In the genomic region with DNA sequence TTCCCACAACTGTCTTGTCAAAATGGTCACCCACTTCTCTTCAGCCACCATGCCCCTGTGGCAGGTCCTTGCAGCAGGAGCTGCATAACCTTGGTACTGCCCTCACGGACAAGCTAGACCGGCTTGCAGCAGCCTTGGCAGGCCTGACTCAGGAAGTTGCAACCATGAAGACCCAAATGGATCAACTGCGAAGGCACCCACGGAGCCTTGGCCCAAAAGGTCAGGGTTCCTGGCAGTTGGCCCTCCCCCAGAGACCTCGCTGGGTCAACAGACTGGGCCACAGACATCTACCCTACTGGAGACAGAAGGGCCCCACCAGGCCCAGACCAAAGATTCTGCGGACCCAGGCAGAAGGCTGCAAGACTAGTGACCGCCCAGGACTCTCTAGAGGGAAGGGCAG, we compare ENCODE assay signal across 21 mouse cellular contexts. TPM values are rescaled to one million over a fixed set of nuclear protein-coding genes. Genes with fewer than 3 reads are reported as not detected.
A peak's percentile ranks its signal among the peaks of the same experiment; 100 is the strongest.
DNase-seq lines count a peak whose midpoint lies in the region; ATAC-seq and TF ChIP-seq lines count a peak whose summit lies in the region.
"Had no signal": no experiment of that assay in that cellular context is flagged by ENCODE, and none has a peak within 500 bp of the region (broad histone marks: within the 10 kb centered on the region; RNA-seq: fewer than 3 reads in every experiment).

No protein-coding gene starts in this region.

- H3K4me2 ChIP-seq in kidney, embryonic 15.5 days = no peak overlapping the region
- no peak overlapping the region for H3K4me2 ChIP-seq in hindbrain, embryonic 14.5 days (replicated peaks)
- H3K4me2 ChIP-seq: embryonic facial prominence, embryonic 15.5 days; heart, embryonic 15.5 days; hindbrain, embryonic 15.5 days; midbrain, embryonic 13.5 days; neural tube, embryonic 12.5 days had no signal

- H3K9ac ChIP-seq in kidney, embryonic 15.5 days = no peak overlapping the region
- no peak overlapping the region for H3K9ac ChIP-seq in hindbrain, embryonic 14.5 days
- H3K9ac ChIP-seq: embryonic facial prominence, embryonic 15.5 days; heart, embryonic 15.5 days; hindbrain, embryonic 15.5 days; midbrain, embryonic 13.5 days; neural tube, embryonic 12.5 days had no signal

- H3K36me3 ChIP-seq in kidney, adult 2 months (ENCODE audit: control insufficient read depth, insufficient read depth, low read length) = no peaks in the 10 kb centered on the region; the same call in 1 of the 2 replicates
- H3K36me3 ChIP-seq in kidney, embryonic 15.5 days = peaks cover 74% of the 10 kb centered on the region
- peaks cover 84% of the 10 kb centered on the region for H3K36me3 ChIP-seq in hindbrain, embryonic 14.5 days (replicated peaks; ENCODE audit: control insufficient read depth, insufficient read depth)

- no peak for ATAC-seq in kidney, embryonic 15.5 days (replicated peaks; ENCODE audit: low FRiP score)
- no peak for ATAC-seq in hindbrain, embryonic 14.5 days (ENCODE audit: low FRiP score)
- ATAC-seq: forebrain, embryonic 14.5 days; midbrain, embryonic 13.5 days had no signal

- 70% methylated on average over 7 of the region's 7 CpGs for WGBS in kidney, adult 2 months
- 86% methylated on average over 7 of the region's 7 CpGs for WGBS in kidney, embryonic 15.5 days
- WGBS in hindbrain, embryonic 14.5 days = 95% methylated on average over 7 of the region's 7 CpGs

- no peak overlapping the region for H3K4me3 ChIP-seq in kidney, adult 2 months (ENCODE audit: insufficient read depth, low read depth, low read length)
- no peak overlapping the region for H3K4me3 ChIP-seq in kidney, embryonic 15.5 days (replicated peaks)
- no peak overlapping the region for H3K4me3 ChIP-seq in hindbrain, embryonic 14.5 days (replicated peaks; ENCODE audit: low read length)
- H3K4me3 ChIP-seq: embryonic facial prominence, embryonic 15.5 days; heart, embryonic 15.5 days; hindbrain, embryonic 15.5 days; midbrain, embryonic 13.5 days; neural tube, embryonic 12.5 days had no signal

- peak; percentile 29 for DNase-seq in cerebellum, adult 11-12 months
- DNase-seq in cerebellum, adult 9-10 months = no peak
- peak; percentile 47 for DNase-seq in kidney, adult 2 months
- DNase-seq in ovary, postnatal 36 days (ENCODE audit: low spot score) = peak; percentile 54
- no peak for DNase-seq in ovary, postnatal 10 days (ENCODE audit: low spot score)
- DNase-seq in adrenal gland, postnatal 25 days = peak; percentile 79
- DNase-seq in hindbrain, embryonic 14.5 days (ENCODE audit: low spot score) = no peak
- DNase-seq: cerebellum, adult 9-11 months; heart, postnatal 36 days; lung, adult 18-20 months; lung, postnatal 14 days had no signal

- TF ChIP-seq POLR2A in kidney, adult 2 months (IDR thresholded peaks at IDR 0.05; ENCODE audit: low read depth, low read length) = no peak

- H3K4me1 ChIP-seq in kidney, adult 2 months (ENCODE audit: control insufficient read depth, insufficient read depth, low read length) = peaks cover 6% of the 10 kb centered on the region; the same call in 1 of the 2 replicates
- H3K4me1 ChIP-seq in kidney, embryonic 15.5 days = 0 out of 2 replicates have a peak, but pooled peaks cover 3% of the 10 kb centered on the region
- no peaks in the 10 kb centered on the region for H3K4me1 ChIP-seq in hindbrain, embryonic 14.5 days (replicated peaks; ENCODE audit: control insufficient read depth, insufficient read depth, low read length)
- H3K4me1 ChIP-seq: hindbrain, embryonic 15.5 days had no signal

- no peak for TF ChIP-seq CTCF in kidney, adult 2 months (conservative IDR thresholded peaks at IDR 0.05; ENCODE audit: insufficient read depth, insufficient read length, low read depth, low read length)

- H3K9me3 ChIP-seq in kidney, embryonic 15.5 days (replicated peaks) = no peaks in the 10 kb centered on the region
- no peaks in the 10 kb centered on the region for H3K9me3 ChIP-seq in hindbrain, embryonic 14.5 days (ENCODE audit: control insufficient read depth, low read length)
- H3K9me3 ChIP-seq: embryonic facial prominence, embryonic 15.5 days; heart, embryonic 15.5 days; hindbrain, embryonic 15.5 days; midbrain, embryonic 13.5 days; neural tube, embryonic 12.5 days had no signal

- H3K27me3 ChIP-seq in kidney, adult 2 months (replicated peaks; ENCODE audit: control insufficient read depth, insufficient read depth, low read length) = no peaks in the 10 kb centered on the region
- H3K27me3 ChIP-seq in kidney, embryonic 15.5 days = no peaks in the 10 kb centered on the region
- H3K27me3 ChIP-seq in hindbrain, embryonic 14.5 days (ENCODE audit: control insufficient read depth, insufficient read depth, low read length) = no peaks in the 10 kb centered on the region
- H3K27me3 ChIP-seq: embryonic facial prominence, embryonic 15.5 days; heart, embryonic 15.5 days; hindbrain, embryonic 15.5 days; midbrain, embryonic 13.5 days; neural tube, embryonic 12.5 days had no signal

- H3K27ac ChIP-seq in kidney, adult 2 months (ENCODE audit: insufficient read depth, low read depth, low read length) = no peak overlapping the region
- no peak overlapping the region for H3K27ac ChIP-seq in kidney, embryonic 15.5 days
- no peak overlapping the region for H3K27ac ChIP-seq in hindbrain, embryonic 14.5 days
- H3K27ac ChIP-seq: embryonic facial prominence, embryonic 15.5 days; heart, embryonic 15.5 days; hindbrain, embryonic 15.5 days; kidney, postnatal 0 days; midbrain, embryonic 13.5 days; neural tube, embryonic 12.5 days had no signal

RNA-seq across cellular contexts. Expression of gene Krba1, which starts 20.2 kb away (rescaled TPM):
- 16.7 and 22.1 TPM in 2 replicates for polyA plus RNA-seq in kidney, adult 2 months (2012; rRNA removed)
- polyA plus RNA-seq in kidney, embryonic 15.5 days (2015; fragmentation: Nextera tagmentation; extraction: Ambion mirVana) = 21.2 and 23.6 TPM in 2 replicates
- total RNA-seq in adrenal gland, postnatal 25 days (2021) = 45.9 and 64.1 TPM in 2 replicates
- polyA plus RNA-seq in hindbrain, embryonic 14.5 days (2014; fragmentation: Nextera tagmentation; extraction: Ambion mirVana) = 24.8 and 24.9 TPM in 2 replicates

RNA-seq across cellular contexts. Expression of gene Zfp467, which starts 30.0 kb away (rescaled TPM):
- 67.0 and 80.0 TPM in 2 replicates for polyA plus RNA-seq in kidney, adult 2 months (2012; rRNA removed)
- 27.2 and 29.6 TPM in 2 replicates for polyA plus RNA-seq in kidney, embryonic 15.5 days (2015; fragmentation: Nextera tagmentation; extraction: Ambion mirVana)
- total RNA-seq in adrenal gland, postnatal 25 days (2021) = 51.0 and 72.4 TPM in 2 replicates
- polyA plus RNA-seq in hindbrain, embryonic 14.5 days (2014; fragmentation: Nextera tagmentation; extraction: Ambion mirVana) = 25.8 and 32.4 TPM in 2 replicates

RNA-seq across cellular contexts. Expression of gene Sspo, which starts 32.4 kb away (rescaled TPM):
- polyA plus RNA-seq in kidney, adult 2 months (2012; rRNA removed) = 1.5 and 1.9 TPM in 2 replicates
- polyA plus RNA-seq in kidney, embryonic 15.5 days (2015; fragmentation: Nextera tagmentation; extraction: Ambion mirVana) = 0.22 and 0.86 TPM in 2 replicates
- total RNA-seq in adrenal gland, postnatal 25 days (2021) = 3.5 and 5.1 TPM in 2 replicates
- 0.20 and 0.35 TPM in 2 replicates for polyA plus RNA-seq in hindbrain, embryonic 14.5 days (2014; fragmentation: Nextera tagmentation; extraction: Ambion mirVana)
- total RNA-seq: common myeloid progenitor, adult 5-6 weeks; megakaryocyte, adult 5-6 weeks had no signal

Comparison
In these comparisons a context has a peak if more than half of its experiments do, and no peak if none do; other contexts are left out.
1. DNase-seq: peak in cerebellum, adult 11-12 months (single experiment), kidney, adult 2 months (single experiment), ovary, postnatal 36 days (single experiment) and adrenal gland, postnatal 25 days (single experiment); none in cerebellum, adult 9-10 months (single experiment), ovary, postnatal 10 days (single experiment) and hindbrain, embryonic 14.5 days (single experiment).